Mouse (Mus musculus) right cerebral cortex, postnatal 4 days (tissue): ENCODE results near the gene Vps53.

ENCODE experiments used
- DNase-seq: peaks from one replicate; pipeline ENCODE4 v3.0.0-alpha.2; 2022

Vps53 gene

DNA sequence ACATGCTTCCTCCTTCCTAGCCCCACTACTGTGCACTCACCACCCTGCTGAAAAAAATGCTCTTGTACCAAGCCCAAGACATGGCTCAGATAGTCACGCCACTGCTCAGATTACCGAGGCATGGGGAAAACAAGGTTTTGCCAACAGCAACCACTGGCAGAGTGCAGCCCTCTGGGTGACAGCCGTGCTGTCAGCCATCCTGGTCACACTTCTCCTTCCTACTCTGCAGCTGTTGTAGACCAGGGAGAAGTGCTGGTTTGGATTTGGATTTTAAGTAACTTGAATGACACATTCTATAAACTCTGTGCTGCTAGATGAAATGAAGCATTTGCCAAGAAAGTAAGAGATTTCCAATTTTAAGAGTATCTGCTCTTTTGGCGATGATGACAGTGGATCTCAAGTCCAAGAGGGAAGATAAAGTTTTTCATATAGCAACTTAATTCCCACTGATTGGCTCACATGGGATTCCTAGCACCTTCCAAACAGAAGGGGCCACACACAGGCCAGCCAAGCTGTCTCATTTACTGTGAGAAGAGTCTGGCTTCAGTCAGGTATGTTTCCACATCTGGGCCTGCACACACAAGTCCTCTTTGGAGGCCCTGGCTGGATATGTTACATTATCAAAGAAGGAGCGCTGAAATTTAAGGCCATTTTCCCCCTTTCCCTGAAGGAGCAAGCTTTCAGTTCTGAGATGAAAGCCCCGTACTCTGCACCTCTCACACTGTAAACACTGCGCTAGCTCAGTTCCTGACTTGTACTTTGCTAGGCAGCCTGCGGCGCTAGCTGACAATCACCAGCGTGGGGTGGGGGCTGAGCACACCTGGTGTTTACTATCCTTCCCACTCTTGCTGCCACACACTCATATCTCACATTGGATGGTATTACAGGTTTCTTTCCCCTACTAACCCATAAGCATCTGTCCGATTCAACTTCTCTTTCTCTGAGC, 72.6 kb downstream of the Vps53 start:
- DNase-seq: no peak

DNA sequence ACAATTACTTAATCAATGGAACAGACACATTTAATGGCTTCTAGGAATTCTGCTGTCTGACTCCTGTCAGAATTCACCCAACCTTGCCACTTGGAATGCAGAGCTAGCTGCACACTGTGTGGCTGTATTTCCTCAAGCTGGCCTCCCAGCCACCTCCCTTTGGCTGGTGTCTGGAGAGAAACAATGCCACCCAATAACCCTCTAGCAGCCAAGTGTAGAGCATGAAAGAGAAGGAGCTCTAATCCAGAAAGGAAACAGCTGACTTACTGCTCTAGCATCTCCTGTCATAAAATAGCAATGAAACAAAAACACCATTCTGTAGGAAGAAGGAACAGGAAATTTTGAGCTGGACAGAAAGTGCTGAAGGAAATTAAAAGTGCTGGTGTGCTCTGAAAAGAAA, 78.3 kb downstream of the Vps53 start:
- DNase-seq: no peak

DNA sequence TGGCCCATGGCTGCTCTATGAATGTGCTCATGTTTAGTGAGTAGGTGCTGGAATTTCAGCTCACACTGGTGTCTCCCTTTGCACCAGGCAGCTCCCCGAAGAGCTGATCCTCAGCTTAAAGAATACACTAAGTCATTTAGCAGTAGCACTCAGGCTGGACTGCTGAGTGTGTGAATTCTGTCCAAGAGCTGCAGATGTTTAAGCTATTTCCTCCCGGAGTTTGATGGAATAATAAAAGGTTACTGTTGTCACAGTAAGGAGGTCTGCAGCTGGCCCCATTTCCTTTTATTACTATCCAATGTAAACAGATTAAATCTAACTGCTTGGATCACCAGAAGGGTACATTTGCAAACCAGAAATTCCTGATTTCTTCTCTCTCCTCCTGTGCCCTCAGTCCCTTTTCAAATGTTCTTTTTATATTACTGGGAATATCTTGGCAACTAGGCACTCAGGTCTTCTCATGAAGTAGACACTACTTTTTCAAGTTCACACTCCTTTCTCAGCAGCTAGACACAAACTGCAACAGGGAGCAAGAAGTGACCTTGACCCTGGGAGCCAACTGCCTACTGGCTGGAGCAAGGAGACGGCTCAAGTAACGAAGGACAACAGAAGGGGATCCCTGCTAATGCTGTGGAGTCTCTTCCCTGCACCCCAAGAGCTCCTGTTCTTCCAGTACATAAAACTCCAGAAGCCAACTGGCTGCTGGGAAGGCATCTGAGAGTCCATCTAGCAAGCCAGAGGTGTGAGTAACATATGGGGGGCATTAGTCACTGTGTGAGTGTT, 80.1 kb downstream of the Vps53 start:
- no peak for DNase-seq

DNA sequence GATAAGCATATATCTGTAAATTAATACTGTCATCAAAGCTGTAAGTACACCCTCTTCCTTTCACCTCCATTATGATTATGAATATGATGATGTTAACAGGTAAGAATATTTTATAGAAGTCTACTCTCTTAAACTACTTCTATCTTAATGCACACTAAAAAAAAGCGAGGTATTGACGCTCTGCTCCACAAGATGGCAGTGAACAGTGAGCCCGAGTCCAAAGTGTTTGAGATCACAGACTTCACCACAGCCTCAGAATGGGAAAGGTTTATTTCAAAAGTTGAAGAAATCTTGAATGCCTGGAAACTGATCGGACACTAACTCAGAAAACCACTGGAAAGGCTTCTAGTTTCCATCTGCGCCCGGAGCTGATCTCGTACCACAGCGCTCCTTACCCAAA, 85.8 kb downstream of the Vps53 start:
- DNase-seq: no peak

DNA sequence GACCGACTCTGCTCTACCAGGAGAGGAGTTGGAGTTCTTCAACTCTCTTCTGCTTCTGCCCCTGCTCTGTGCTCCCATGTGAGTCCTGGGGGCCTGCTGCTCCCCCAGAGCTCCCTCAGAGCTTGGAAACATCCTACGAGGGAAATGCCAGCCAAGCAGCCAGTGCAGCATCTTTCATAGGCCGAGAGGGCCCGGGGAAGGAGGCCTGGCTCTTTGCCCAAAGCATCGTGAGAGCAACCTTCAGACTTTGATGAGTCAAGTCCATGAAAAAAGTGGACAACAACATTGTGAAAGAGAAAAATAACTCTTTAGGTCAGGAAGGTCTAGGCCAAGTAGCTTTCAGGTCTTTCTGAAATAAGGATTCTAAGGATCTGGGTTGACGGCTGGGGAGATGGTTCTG, 89.7 kb downstream of the Vps53 start:
- DNase-seq: no peak

DNA sequence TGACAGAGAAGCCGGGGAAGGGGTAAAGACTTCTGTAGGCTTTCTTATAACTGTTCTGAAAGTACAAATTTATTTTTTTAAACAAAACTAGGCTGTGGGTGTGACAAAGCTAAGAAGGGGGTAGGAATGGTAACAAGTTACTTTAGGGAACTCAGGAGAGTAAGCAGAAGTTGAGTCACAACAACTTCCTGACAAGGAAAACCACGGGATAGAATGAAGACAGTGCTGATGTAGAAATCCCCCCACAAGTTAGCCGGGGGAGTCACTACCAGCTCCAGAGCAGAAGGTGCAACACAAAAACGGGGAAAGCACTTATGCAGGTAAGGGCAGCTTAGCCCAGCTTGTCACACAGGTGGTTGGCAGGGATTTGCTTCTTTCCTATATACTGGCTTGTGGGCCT, 90.9 kb downstream of the Vps53 start:
- DNase-seq: no peak

DNA sequence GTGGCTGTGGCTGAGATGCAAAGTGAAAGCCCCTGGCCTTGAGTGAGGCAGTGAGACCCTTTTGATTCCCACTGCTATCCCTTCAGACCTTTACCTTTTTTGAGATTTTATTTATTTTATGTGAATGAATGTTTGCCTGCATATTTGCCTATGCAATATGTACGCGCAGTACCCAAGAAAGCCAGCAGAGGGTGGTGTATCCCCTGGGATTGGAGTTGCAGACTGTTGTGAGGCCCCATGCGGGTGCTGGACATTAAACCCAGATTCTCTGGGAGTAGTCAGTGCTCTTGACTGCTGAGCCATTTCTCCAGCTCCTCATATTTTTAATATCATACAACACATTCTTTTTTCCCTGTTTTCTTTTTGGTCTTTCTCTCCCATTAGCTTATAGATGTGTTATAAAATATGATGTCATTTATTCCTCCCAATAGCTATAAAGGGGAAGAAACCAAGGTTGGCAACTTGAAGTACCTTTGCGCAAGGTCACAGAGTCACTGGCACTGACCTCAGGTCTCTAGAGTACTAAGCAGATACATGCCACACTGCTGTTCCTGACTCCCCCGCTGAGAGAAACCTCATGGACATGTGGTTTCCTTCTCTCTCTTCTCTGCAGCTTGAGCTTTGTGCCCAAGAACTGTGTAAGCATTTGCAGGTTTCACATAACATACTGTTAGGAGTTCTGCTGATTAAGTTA, 93.4 kb downstream of the Vps53 start:
- DNase-seq: peak; percentile 63

DNA sequence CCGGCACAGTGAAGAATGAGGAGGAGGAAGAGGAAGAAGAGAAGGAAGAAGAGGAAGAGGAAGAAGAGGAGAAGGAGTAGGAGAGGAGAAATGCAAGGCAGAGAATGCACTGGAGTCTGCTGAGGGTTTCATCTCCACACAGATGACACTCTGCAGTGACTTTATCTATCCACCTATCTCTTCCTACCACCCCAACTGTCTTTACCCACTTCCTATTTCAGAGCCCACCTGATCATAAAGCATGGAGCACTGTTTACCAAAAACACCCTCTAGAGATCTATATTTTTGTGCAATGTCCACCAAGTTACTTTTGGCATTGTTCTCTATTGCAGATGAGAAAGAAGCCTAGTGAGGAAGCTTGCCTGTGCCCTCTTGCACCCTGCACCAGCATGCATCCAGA, 94.5 kb downstream of the Vps53 start:
- DNase-seq: no peak

DNA sequence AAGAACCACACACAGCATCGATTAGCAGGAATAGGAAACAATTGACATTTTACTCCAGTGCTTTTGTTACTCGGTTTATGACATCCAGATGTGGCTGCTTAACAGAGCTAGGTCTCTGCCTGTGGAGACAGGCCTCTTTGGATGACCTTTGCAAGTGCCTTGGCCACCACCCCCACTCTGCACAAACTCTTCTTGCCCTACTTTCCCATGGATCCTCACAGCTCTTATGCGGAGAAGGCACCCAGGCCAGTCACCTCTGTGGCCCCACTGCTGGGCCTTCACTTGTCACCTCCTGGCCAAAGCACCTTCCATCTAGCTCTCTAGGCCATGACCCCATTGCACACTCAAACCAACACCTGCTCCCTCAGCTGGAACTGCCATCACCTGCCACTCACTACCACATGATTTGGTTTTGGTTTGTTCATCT, 95.5 kb downstream of the Vps53 start:
- DNase-seq: no peak

DNA sequence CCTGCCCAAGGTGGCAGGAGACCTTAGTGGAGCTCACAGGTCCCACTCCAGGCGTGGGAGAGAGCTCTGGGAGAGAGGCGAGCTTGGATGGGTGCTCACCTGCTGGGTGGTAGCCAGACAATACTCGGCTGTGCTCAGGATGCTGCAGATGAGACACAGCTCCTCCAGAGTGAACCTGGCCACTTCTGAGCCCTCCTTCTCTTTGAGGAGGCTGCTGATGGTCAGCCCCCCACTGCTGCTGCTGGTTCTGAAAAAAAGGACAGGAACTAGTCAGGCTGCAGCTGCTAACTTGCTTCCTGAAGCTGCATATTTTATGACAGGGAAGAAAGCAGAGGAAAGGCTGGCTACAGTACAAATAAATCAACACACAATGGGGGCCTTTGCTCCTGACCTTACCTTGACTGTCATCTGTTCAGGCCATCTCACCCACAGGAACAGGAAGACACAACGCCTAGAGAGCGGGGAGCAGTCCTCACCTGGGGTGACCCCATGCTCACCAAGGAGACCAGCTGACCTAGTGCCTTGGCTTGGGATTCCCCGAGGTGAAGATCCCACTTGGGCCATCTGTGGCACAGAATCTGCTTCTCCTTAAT, 98.3 kb downstream of the Vps53 start:
- no peak for DNase-seq

DNA sequence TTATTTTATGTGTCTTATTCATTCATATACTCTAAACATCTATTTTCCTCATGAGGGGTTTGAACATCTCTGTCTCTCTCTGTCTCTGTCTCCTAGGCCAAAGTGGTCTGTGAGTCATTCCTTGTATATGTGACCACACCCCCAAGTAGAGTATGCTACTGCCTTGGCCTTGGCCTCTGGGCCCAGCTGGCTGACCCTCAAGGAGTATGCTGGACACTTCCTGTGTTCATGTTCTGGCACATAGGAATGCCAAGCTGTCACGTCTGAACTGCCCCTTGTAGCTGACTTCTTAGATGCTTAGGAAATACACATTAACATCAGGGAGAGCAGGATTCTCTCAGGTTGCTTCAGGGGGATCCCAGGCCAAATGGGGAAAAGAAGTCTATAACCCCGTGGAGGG, 99.2 kb downstream of the Vps53 start:
- no peak for DNase-seq

DNA sequence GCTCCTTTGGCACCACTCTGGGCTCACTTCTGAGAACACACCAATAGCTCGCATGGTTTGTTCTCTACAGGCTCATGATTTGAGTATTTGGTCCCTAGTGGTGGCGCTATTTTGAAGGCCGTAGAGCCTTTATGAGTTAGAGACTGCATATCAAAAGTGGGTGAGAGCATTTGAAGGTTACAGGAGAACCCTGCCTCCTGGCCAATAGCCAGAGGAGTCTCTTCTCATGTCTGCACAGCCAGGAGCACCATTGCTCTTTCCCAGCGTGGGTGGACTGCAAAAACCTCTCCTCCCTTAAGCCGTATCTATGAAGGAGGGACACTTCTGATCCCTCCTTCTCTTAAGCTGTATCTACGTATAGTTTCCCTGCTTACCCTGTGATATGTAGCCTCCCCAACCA, 102.1 kb downstream of the Vps53 start:
- DNase-seq: no peak

DNA sequence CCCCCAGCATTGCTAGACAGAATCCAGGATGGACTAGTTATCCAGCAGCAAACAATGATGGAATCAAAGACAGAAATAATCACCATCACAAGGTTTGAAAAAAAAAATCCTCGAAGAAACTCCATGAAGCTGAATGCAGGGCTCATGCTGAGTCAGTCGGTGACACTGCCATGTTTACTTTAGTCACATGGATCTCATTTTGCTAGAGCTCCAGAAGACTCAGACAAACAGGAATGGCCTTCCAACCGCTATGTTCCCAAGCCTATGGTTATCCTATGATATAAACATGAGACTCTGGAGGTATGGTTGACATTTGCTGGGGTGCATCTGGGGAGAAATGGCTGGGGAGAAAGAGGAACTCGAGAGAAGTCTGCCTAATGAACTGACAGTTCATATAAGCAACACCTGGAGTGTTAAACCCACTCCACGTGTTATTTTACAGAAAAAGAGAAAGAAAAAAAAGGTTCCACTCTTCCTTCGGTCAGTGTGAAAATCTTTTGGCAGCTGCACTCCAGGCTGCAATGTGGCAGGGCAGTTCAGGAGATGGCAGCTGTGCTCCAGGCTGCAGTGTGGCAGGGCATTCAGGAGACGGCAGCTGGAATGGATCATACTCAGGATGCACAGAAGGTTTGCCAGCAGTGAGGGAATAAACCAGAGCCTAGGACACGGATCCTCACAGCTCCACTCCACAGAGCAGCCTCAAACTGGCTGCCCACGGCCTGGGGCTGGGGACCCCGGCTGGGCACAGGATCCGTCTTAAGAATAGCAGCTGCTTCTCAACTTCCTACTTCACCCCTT, 105.0 kb downstream of the Vps53 start:
- DNase-seq: no peak

DNA sequence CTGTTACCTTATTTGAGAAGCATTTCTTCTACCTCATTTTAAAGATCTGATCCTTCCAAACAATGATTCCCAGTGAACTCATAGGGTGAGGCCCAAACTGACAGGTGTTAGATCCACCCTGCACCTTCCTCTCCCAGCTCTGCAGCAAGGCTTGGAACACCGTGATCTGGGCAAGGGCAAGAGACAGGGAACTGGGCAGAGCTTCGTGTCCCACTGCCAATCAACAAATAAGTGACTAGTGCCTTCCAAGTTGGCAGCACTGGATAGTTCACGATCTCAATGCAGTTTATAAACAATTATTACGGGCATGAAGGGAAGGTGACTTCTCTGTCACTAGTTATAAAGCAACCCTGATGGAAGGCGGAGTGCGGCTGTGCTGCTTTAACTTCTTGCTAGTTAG, 109.6 kb downstream of the Vps53 start:
- no peak for DNase-seq

DNA sequence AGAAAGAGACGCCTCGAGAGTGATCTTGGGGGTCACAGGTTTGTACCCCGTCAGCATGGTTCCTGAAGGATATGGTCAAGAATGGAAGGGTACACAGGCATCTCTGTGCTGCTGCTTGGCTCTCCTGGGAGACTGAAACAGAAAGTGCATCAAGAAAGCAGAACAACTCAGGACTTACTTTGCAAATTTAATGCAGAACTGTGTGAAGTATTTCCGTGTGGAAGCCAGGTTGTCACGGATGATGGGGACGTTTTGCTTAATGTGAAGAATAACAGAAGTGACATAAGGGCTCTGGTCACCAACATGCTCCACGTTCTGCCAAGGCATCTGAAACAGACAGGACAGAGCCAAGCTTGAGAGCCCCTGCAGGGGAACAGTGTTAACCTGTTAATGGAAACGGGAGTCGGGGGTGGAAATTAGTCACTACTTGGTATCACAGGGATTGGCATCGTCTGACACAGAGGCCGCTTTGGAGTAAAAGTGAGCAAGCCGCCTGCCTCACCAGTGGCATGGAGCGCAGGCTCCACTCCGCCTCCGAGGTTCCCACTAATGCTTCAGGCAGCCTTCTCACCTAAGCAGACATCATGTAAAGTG, 112.8 kb downstream of the Vps53 start:
- no peak for DNase-seq

DNA sequence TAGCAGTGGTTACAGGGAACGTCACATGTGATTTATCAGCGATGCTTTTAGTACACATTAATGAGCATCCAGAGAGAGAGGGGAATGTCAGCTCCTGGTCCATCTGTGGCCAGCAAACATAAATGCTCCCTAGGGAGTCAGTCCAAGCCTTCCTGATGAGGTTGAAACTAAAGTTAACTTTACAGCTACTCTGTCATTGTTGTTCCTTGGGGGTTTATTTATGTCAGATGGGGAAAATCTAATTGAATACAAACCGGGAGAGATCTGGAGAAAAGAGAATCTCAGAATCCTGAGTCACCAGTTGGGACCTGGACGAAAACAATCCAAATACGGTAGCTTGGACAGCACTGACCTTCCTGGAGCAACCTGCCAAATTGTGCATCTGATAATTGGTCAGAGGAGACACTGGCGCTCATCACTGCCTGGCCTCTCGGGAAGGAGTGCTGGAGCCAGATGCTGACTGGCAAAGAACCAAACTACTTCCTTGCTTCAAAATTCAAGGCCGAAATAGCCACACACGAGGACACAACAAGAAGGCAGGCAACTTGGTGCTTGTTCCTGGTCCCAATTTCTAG, 113.8 kb downstream of the Vps53 start:
- no peak for DNase-seq

DNA sequence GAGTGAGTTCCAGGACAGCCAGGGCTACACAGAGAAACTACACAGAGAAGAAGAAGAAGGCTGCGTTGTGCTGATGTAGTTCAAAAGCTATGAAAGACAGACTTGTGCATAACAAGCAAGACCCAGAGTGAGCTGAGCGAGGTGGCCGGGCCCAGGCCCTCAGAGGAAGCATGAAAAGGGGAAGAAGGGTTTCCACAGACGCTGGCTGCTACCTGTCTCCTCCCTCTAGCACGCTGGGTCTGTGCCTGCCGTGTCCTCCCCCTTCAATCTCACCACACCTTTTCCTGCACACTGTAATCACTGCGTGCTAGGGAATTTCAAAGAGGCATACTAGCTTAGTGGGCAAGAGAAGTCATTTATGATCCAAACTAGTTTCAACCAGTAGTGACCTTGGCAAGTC, 115.0 kb downstream of the Vps53 start:
- DNase-seq: no peak

DNA sequence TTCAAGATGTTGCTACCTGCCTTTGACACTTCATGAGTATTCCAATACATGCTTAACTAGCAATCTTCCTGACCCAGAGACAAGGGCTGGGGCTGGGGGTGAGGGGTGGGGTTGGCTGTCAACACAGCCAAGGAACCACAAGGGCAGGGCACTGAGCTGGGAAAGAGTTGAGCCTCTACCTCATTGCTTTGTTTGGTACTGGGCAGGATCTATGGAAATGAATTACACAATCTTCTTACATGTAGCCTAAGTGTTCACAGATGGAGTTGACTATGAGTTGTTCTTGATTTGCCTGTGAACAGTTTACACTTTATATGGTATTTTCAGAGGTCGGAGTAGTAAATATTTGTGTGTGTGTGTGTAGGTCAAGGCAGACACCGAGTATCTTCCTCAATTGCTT, 118.5 kb downstream of the Vps53 start:
- DNase-seq: no peak

DNA sequence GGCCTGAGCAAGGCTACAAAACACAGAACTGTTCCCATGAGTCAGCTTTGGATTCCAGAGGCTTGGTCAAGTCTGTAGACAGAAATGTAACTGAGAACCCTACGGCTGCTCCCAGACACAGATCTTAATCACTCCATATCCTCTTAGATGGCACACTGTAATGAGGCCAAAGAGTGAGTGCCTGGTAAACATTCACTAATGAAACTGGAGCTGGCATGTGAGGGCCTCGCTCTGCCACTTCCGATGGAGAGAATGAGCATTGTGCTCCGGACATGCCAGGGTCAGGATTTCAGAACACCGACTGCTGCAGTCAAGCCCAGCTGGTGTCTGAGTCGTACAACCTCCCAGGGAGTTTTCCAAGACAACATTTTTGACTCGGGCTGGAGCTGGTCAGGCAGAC, 119.5 kb downstream of the Vps53 start:
- no peak for DNase-seq

DNA sequence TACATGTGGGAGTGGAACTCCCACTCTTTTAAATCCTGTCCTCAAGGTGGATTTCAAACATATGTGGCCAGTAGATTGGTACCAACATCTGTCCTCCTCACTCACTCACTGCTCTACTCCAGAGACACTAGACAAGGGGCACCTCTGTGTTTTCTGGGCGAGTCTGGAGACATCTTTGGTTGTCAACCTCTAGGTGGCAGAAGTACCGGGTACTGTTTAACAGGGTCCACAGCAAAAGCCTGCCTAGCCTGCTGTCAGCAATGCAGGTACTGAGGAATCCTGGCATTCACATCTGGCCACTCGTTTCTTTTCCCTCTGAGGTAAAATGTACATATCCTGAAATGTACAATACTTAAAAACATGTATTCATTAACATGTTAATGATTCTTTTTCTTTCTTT, 123.0 kb downstream of the Vps53 start:
- no peak for DNase-seq

DNA sequence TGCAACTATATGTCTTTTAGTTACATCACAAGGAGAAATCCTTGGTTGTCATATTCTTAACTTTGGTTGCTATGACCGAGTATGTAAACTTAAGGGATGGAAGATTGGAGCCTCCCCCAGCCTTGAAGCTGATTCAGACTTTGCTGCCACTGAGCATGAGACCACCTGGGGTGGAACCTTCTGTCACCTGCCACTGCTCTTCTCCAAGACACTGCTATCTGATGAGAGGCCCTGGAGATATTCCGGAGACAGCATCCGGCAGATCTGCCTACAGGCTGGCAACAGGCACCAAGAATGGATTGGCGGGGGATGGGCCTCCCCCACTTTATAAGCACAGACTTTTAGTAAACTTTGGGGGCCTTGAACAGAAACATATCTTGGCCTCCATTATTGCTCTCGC, 127.0 kb downstream of the Vps53 start:
- no peak for DNase-seq
